Mouse (Mus musculus) adrenal gland, postnatal 25 days (tissue): Measurements from ENCODE around the gene Hcls1. TPM values are rescaled to one million over a fixed set of nuclear protein-coding genes. Genes with fewer than 3 reads are reported as not detected.

Experiments
- DNase-seq: peaks from one replicate; pipeline ENCODE4 v3.0.0; 2021; ENCODE audit warnings: mixed read lengths
- total RNA-seq: library from RNA; stranded (reverse); gene quantifications from 2 replicates; pipeline ENCODE4 v1.2.3, GENCODE M21; 2021

Gene Hcls1
- total RNA-seq, 1 experiment from 2014 or later, result 10.5 TPM

DNA sequence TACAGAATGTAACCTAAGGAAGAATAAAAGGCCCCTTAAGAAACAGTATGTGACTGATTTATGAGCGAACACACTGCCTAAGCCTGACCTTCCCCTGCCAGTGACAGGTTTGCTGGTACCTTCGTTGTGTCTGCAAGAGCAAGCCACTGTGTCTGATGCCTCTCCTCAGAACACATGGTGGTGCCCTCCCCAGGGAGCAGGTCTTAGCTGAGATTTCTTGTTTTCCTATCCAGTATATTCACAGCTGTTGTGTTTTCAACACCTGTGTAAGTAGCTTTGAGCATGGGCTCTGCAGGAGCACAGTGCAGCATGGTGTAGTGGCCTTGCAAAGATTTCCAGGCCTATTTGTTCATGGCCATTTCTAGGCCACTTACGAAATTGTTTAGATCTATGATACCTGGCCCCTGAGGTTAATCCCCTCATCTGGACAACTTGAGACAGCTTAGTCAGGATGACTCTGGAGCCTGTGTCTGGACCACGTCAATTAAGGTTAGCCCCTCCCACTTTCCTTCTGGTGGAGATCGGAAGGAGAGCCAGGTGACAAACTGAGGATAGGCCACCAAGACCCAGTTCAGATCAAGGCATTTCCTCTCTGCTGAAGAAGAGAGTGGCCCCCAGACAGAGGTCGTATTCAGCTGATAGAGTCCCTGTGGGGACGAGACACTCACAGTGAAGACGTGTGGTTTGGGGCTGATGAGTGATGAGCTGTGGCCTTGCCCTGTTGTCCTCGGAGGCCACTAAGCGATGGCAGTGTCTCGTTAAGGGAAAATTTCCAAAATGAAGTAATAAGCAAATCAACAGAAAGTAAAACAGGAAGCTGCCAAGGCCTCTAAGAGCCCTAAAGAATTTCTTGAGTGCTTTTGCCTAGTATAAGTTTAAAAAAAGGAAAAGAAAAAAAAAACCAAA, 4.3 kb upstream of the Hcls1 start:
- DNase-seq, result no peak

DNA sequence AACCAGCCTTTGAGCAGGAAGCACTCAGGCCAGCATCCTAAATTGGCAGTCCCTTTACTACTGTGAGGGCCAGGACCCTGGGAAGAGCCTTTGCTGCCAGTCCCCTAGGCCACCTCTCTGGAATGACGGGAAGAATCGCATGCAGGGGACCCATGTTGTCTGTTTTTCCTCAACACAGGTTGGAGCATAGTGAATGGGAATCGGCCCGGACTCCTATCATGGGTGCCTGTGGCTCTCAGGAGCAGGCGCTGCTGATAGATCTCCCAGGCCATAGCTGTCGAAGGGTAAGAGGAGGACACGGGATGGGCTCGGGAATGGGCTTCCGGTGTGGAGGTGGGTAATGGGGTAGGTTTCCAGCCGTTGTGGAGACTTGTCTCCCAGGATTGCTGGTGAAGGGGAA, 3.4 kb upstream of the Hcls1 start:
- DNase-seq, result no peak

GRCm38 (mm10) chr16:36931976-36932375, 2.8 kb upstream of the Hcls1 start:
- DNase-seq, result no peak

DNA sequence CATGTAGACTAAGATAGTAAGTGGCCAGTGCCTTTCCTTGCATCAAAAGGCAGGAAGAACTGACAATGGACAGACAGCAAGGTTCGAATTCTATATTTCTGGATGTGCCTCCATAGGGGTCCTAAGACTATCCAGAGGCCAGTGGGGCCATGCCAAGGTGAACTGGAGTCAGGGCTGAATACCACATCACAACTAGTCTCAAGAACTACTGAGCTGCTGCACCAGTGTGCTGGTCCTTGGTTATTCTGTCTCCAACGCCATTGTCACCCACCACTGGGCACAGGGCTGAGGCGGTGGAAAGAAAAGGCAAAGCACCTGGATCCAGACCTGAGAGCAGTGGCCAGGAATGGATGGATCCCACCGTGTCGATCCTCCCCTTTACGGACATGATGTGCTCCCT, 2.2 kb upstream of the Hcls1 start:
- no peak for DNase-seq

GRCm38 (mm10) chr16:36934131-36934840, 497 bp upstream of the Hcls1 start:
- no peak for DNase-seq

DNA sequence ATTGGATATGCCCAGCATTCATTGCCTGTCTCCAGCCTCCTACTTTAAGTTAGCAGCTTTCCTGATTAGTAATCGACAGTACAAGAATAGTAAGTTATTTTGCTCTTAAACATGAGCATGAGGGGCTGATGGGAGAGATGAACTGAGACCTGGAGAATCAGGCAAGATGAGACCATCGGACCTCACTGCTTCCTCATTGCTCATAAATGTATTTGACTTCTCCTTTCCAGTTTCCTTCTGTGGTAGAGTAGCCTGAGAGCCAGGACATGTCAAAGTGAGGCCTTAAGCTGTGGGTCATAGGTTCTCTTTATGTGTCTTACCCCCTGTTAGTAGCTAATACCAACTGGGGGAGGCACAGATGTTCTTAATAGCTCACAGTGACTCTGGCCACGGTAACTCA, 1.0 kb downstream of the Hcls1 start:
- DNase-seq, result no peak

- DNase-seq, result no peak
Observed at GRCm38 (mm10) chr16:36941137-36941727, 6.4 kb downstream of the Hcls1 start.

DNA sequence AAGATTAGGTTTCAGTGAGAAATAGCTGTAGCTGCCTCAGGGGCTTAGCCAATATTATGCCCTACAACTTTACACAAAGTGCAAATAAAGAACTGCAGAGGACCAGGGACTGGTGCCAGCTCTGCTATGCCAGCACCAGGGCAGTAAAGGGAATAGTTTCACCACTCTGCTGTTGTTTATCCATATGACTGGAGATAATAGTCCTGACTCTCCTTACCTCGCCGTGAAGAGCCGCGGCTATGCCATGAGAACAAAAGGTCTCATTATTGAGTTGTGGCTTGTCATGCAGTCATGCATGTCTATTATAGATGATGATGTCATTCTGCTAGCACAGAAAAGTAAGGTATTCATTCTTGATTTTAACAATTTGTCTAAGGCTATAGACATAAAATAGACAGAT, 7.1 kb downstream of the Hcls1 start:
- DNase-seq, result no peak

DNA sequence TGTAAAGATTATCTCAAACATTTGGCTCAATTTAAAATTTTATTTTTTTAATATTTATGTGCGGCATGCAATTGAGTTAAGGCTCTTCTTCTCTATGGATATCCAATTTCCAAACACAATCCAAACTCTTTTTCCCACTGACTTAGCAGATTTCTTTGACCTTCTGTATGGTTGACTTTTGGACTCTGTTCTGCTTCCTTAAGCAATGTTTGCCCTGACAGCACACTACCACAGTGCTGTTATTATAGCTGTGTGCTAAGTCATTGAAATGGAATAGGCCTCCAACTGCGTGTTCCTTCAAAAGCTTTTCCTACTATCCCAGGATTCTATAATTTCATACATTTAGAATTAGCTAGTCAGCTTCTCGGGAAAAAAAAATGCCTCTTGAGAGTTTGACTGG, 8.8 kb downstream of the Hcls1 start:
- no peak for DNase-seq

- DNase-seq, result no peak
Observed at GRCm38 (mm10) chr16:36944895-36945424, 10.2 kb downstream of the Hcls1 start.

DNA sequence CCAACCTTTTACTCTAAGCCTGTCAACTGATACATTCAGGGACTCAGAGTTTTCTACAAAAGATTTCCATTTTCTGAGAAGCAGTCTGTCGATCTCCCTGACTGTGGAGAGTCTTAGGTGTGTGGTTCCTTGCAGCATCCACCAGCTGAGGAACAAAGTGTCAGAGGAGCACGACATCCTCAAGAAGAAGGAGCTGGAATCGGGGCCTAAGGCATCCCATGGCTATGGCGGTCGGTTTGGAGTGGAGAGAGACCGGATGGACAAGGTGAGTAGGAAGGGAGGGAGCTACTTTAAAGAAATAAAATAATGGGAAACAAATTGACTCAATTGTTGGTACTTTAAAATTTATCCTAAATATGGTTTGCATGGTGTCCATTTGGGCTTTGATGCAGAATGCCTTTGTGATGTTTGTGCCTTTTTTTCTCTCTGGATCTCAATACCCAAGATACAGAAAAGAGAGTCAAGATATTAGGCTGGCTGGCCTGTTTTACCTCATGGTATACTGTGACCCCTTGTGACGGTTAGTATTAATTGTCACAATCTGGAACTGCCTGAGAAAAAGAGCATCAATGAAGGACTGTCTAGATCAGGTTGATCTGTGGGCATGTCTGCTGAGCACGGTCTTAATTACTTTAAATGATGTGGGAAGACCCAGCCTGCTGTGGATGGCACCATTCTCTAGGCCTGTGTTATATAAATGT, 11.8 kb downstream of the Hcls1 start:
- DNase-seq, result no peak

DNA sequence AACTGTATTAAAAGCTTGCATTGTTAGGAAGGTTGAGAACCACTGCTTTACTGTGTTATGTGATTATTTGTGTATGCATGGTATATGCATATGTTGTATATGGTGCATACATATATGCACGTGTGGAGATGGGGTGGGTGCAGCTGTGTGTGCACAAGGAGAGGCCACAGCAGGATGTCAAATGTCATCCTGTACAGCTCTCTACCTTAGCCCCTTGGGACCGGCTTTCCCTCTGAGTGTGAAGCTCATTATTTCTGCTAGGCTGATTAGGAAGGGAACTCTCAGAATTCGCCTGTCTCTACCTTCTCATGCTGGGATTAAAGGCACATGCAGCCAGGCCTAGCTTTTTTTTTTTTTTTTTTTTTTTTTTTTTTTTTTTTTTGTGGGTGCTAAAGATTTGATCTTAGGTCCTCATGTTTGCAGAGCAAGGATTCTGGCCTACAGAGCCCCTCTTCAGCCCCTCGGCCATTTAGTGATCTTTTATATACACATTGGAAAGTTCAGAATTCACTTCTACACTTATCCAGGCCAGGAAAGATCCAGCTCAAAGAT, 12.9 kb downstream of the Hcls1 start:
- no peak for DNase-seq

GRCm38 (mm10) chr16:36949614-36950336, 15.0 kb downstream of the Hcls1 start:
- DNase-seq, result no peak

- no peak for DNase-seq
Observed at GRCm38 (mm10) chr16:36951029-36951428, 16.2 kb downstream of the Hcls1 start.

DNA sequence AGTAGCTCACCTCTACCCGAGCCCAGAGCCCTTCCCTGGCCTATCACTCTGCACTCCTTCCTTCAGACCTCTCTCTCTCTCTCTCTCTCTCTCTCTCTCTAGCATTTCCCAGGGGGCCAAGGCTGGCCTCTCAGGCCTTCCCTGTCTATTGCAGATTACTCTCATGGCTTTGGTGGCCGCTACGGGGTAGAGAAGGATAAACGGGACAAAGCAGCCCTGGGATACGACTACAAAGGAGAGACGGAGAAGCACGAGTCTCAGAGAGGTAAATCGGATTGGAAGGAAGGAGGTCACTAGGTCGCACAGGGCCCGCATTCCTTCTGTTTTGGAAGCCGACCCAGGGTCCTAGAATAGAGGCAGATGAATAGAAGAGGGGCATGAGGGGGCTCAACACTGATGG, 20.3 kb downstream of the Hcls1 start:
- DNase-seq, result no peak

DNA sequence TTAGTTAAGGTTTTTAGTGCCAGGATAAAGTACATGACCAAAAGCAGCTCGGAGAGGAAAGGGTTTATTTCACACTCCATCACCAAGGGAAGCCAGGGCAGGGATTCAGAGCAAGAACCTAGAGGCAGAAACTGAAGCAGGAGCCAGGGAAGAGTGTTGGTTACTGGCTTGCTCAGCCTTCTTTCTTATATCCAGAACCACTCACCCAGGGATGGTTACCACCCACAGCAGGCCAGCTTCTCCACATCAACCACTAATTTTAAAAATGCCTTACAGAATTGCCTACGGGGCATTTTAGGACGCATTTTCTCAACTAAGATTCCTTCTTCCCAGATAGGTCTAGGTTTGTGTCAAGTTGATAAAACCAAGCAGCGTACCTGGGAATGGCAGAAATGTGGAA, 28.6 kb downstream of the Hcls1 start:
- DNase-seq, result no peak

DNA sequence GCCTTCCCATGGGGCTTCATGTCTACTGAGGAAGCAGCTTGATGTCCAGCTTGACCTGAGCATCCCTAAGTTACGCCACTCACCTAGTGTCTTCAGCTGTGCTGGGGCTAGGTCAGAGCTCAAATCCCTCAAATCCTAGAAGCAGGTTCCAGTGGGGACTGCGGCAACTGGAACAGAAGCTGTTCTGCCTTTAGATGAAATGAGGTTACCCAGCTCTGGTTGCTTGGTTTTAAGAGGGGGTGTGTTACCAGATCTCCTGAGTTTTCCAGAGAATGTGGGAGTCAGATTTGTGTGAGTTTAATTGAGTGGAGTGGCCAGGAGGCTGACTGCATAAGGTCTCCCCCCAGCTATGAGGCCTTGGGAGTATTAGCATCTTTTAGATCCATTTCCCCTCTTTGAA, 44.3 kb downstream of the Hcls1 start:
- DNase-seq, result no peak

DNA sequence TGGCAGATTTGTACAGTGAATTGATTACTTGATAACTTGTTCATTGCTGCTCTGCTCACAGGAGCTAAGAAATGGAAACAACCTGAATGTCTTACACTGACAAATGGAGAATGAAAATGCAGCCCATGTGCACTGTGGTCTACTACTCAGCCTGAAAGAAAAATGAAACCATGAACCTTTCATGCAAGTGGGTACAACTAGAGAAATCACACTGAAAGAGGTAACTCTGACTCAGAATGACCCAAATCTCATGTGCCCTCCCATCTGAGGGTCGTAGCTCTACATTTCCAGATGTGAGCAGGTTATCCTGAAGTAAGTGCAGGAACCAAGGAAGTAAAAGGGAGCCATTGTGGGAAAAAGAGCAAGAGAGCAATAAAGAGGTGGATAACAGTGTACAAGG, 49.0 kb downstream of the Hcls1 start:
- no peak for DNase-seq

- no peak for DNase-seq
Observed at GRCm38 (mm10) chr16:36985636-36986042, 50.9 kb downstream of the Hcls1 start.

DNA sequence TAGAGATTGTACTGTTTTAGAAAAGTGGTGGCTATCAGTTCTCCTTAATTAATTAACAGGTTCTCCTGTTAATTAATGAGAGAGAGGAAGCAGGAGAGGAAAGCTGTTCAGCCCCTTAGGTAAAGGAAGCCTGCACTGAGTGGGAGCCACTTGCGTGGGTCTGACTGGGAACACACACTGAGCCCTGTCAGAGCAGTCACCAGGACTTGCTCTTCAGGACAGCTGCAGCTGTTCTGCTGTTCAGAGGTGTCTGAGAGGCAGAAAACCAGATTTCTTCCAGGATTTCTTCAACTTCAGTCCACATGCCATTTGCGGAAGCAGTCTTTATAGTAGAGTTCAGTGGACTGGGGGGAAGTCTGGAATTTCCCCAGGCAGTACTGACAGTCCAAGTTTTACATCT, 52.6 kb downstream of the Hcls1 start:
- no peak for DNase-seq

DNA sequence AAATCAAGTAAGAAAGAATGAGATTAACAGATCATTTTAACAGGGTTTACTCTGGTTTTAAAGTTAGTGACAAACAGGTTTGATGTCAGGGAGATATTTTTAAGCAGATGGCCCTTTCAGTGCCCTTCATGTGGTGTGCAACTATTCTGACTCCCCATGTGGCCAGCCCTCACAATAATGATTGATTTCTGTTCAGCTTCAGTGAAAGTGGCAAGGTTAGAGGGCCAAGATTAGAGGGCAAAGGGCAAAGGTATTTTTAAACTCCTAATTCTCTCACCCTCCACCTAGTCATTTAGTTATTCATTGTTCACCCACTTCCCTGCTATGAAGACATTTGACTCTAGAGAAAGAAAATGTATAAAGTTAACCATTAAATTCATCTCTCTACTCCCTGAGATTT, 53.3 kb downstream of the Hcls1 start:
- no peak for DNase-seq
